Mouse (Mus musculus): ENCODE results near the gene Selplg. TPM values are rescaled to one million over a fixed set of nuclear protein-coding genes. Genes with fewer than 3 reads are reported as not detected.

Gene Selplg
- polyA plus RNA-seq, 1 experiment from 2014 or later = 2.2 TPM

- 35% methylated on average over 7 of the region's 7 CpGs for WGBS
- Histone ChIP-seq H3K27ac (peak overlapping the region; percentile 64; the same call in 1 of the 2 replicates), H3K4me2 (no peak overlapping the region), H3K9ac (no peak overlapping the region), H3K27me3 (no peaks in the 10 kb centered on the region), H3K4me1 (peaks cover 58% of the 10 kb centered on the region), H3K36me3 (no peaks in the 10 kb centered on the region), H3K9me3 (no peaks in the 10 kb centered on the region), H3K4me3 (no peak overlapping the region)
- peak; percentile 22; the same call in 1 of the 2 replicates for ATAC-seq (ENCODE audit: insufficient number of reproducible peaks, insufficient read depth, low FRiP score, low TSS enrichment, low read depth)
Observed at GRCm38 (mm10) chr5:113804395-113804966, 28.0 kb downstream of the Selplg start.

- Histone ChIP-seq H3K36me3 (peaks cover 8% of the 10 kb centered on the region; the same call in 1 of the 2 replicates), H3K27me3 (no peaks in the 10 kb centered on the region), H3K4me2 (peak within 1 kb of the TSS; percentile 72), H3K4me1 (peaks cover 75% of the 10 kb centered on the region), H3K27ac (peak within 1 kb of the TSS; percentile 94), H3K4me3 (peak within 1 kb of the TSS; percentile 60), H3K9ac (peak within 1 kb of the TSS; percentile 76), H3K9me3 (no peaks in the 10 kb centered on the region)
- 0% methylated on average over 11 of the region's 11 CpGs for WGBS
- ATAC-seq (ENCODE audit: insufficient number of reproducible peaks, insufficient read depth, low FRiP score, low TSS enrichment, low read depth) = peak; percentile 72
Observed at GRCm38 (mm10) chr5:113800280-113800679, 32.2 kb downstream of the Selplg start, which contains the start of gene Tmem119. Gene Tmem119, minus strand, starts transcription at chr5:113800516.

GRCm38 (mm10) chr5:113799691-113800090 is 32.8 kb downstream of the Selplg start:
- WGBS = 11% methylated on average over 5 of the region's 5 CpGs
- H3K9me3 ChIP-seq = no peaks in the 10 kb centered on the region
- H3K4me2 ChIP-seq = peak overlapping the region; percentile 72
- H3K9ac ChIP-seq = peak overlapping the region; percentile 76
- peaks cover 13% of the 10 kb centered on the region for H3K36me3 ChIP-seq
- H3K27me3 ChIP-seq = no peaks in the 10 kb centered on the region
- peak overlapping the region; percentile 60 for H3K4me3 ChIP-seq
- no peak for ATAC-seq (ENCODE audit: insufficient number of reproducible peaks, insufficient read depth, low FRiP score, low TSS enrichment, low read depth)
- peak overlapping the region; percentile 94 for H3K27ac ChIP-seq
- H3K4me1 ChIP-seq = peaks cover 74% of the 10 kb centered on the region

GRCm38 (mm10) chr5:113798525-113798924 is 33.9 kb downstream of the Selplg start:
- Histone ChIP-seq H3K36me3 (peaks cover 25% of the 10 kb centered on the region), H3K27me3 (no peaks in the 10 kb centered on the region), H3K9ac (peak overlapping the region; percentile 76), H3K9me3 (no peaks in the 10 kb centered on the region), H3K27ac (peak overlapping the region; percentile 92; the same call in 1 of the 2 replicates), H3K4me1 (peaks cover 74% of the 10 kb centered on the region), H3K4me3 (peak overlapping the region; percentile 60), H3K4me2 (peak overlapping the region; percentile 72)
- ATAC-seq (ENCODE audit: insufficient number of reproducible peaks, insufficient read depth, low FRiP score, low TSS enrichment, low read depth) = no peak
- WGBS = 42% methylated on average over 9 of the region's 9 CpGs

- no peak for ATAC-seq (ENCODE audit: insufficient number of reproducible peaks, insufficient read depth, low FRiP score, low TSS enrichment, low read depth)
- Histone ChIP-seq H3K4me1 (peaks cover 78% of the 10 kb centered on the region), H3K27me3 (no peaks in the 10 kb centered on the region), H3K4me2 (peak overlapping the region; percentile 72), H3K9me3 (no peaks in the 10 kb centered on the region), H3K27ac (peak overlapping the region; percentile 92), H3K9ac (peak overlapping the region; percentile 76), H3K36me3 (peaks cover 34% of the 10 kb centered on the region), H3K4me3 (peak overlapping the region; percentile 60)
- WGBS = 6% methylated on average over 19 of the region's 19 CpGs
Observed at GRCm38 (mm10) chr5:113797149-113797882, 35.1 kb downstream of the Selplg start.

DNA sequence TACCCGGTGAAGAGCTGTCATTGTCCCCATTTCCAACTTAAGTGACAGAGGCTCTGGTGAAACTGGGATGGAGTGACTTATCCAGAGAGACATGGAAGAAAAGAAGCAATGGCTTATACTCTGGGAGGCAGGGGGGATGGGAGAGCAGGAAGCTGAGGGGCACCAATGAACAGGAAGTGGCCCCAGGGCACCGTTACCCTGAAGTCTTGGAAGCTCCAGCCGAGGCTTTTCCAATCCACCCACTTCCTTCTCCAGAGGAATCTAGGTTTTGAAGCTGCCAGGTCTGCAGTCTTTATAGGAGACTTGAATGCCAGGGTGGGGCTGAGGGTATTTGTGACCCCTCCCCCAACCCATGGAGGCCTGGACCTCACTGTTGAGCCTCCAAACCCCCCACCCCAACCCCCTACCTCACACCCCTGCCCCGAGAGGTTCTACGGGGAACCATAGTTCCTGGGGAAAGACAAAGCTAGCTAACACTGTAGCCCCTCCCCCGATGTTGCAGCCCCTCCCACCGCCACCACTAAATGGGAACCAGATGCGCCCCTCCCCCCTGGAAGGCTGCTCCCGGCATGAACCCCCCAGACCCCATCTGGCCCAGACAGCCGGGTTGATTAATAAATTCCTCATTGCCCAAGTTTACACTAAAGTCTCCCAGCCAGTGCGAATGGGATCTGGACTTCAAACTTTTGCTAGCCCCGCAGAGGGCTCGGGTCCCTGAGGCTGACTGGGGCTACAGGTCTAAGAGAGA is 35.9 kb downstream of the Selplg start:
- WGBS = 4% methylated on average over 13 of the region's 13 CpGs

DNA sequence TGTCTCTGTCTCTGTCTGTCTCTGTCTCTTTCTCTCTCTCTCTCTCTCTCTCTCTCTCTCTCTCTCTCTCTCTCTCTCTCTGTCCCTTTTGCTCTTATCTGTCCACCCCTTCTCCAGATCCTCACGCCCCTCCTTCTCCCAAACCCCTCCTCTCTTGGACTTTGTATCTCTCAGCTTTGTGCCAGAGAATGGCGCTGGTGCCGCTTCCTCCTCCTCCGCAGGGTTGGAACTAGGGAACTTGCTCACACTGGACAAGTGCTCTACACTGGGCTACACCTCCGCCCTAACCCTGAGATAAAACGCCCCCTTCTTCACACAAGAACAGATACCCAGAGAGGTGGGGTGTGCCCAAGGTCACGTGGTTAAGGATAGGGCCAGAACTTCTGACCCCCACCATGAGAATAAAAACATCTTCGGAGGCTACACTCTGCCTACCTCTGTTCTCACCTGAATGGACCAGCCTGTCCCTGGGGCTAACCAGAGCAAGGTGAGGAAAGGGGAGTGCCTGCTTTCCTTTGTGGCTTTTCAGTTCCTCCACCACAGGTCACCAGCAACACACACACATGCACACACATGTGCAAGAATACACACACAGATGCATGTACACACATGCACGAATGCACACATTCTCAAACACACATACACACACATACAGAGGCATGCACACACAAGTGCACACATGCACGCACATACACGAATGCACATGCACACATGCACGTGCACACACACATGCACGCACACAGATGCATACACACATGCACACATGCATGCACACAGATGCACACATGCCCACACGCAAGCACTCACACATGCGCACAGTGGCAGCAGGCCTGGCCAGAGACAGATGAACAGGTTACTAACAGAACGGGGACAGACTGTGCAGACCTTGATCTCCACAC is 41.0 kb downstream of the Selplg start:
- Histone ChIP-seq H3K9ac (no peak overlapping the region), H3K9me3 (no peaks in the 10 kb centered on the region), H3K4me3 (no peak overlapping the region), H3K4me1 (peaks cover 79% of the 10 kb centered on the region), H3K4me2 (no peak overlapping the region), H3K27ac (0 out of 2 replicates have a peak overlapping the region, but pooled peaks have one; percentile 2), H3K36me3 (peaks cover 34% of the 10 kb centered on the region), H3K27me3 (no peaks in the 10 kb centered on the region)
- ATAC-seq (ENCODE audit: insufficient number of reproducible peaks, insufficient read depth, low FRiP score, low TSS enrichment, low read depth) = no peak
- 87% methylated on average over 16 of the region's 16 CpGs for WGBS

More for the DNA sequence above, 35.9 kb downstream of the Selplg start:
- H3K4me1 ChIP-seq = peaks cover 84% of the 10 kb centered on the region
- peak overlapping the region; percentile 72 for H3K4me2 ChIP-seq
- H3K9me3 ChIP-seq = no peaks in the 10 kb centered on the region
- H3K36me3 ChIP-seq = peaks cover 34% of the 10 kb centered on the region
- H3K27ac ChIP-seq = peak overlapping the region; percentile 92
- H3K4me3 ChIP-seq = peak overlapping the region; percentile 60
- peak overlapping the region; percentile 76 for H3K9ac ChIP-seq
- H3K27me3 ChIP-seq = no peaks in the 10 kb centered on the region
- ATAC-seq (ENCODE audit: insufficient number of reproducible peaks, insufficient read depth, low FRiP score, low TSS enrichment, low read depth) = peak; percentile 32; the same call in 1 of the 2 replicates

- H3K36me3 ChIP-seq = peaks cover 30% of the 10 kb centered on the region
- H3K27me3 ChIP-seq = no peaks in the 10 kb centered on the region
- peaks cover 71% of the 10 kb centered on the region for H3K4me1 ChIP-seq
- ATAC-seq (ENCODE audit: insufficient number of reproducible peaks, insufficient read depth, low FRiP score, low TSS enrichment, low read depth) = no peak
- H3K9me3 ChIP-seq = no peaks in the 10 kb centered on the region
- H3K27ac ChIP-seq = peak overlapping the region; percentile 89
- H3K4me2 ChIP-seq = no peak overlapping the region
- no peak overlapping the region for H3K9ac ChIP-seq
- no peak overlapping the region for H3K4me3 ChIP-seq
- 74% methylated on average over 11 of the region's 11 CpGs for WGBS
Observed at GRCm38 (mm10) chr5:113790453-113791196, 41.8 kb downstream of the Selplg start.

- no peak overlapping the region for H3K9ac ChIP-seq
- peak overlapping the region; percentile 11; the same call in 1 of the 2 replicates for H3K4me2 ChIP-seq
- peak overlapping the region; percentile 89 for H3K27ac ChIP-seq
- WGBS = 17% methylated on average over 7 of the region's 7 CpGs
- H3K36me3 ChIP-seq = peaks cover 16% of the 10 kb centered on the region
- ATAC-seq (ENCODE audit: insufficient number of reproducible peaks, insufficient read depth, low FRiP score, low TSS enrichment, low read depth) = peak; percentile 35; the same call in 1 of the 2 replicates
- H3K4me3 ChIP-seq = no peak overlapping the region
- H3K4me1 ChIP-seq = peaks cover 60% of the 10 kb centered on the region
- H3K9me3 ChIP-seq = no peaks in the 10 kb centered on the region
- H3K27me3 ChIP-seq = no peaks in the 10 kb centered on the region
Observed at GRCm38 (mm10) chr5:113789075-113789788, 43.2 kb downstream of the Selplg start.

GRCm38 (mm10) chr5:113788645-113789044 is 43.8 kb downstream of the Selplg start:
- no peaks in the 10 kb centered on the region for H3K9me3 ChIP-seq
- H3K4me2 ChIP-seq = no peak overlapping the region
- peak overlapping the region; percentile 89 for H3K27ac ChIP-seq
- H3K9ac ChIP-seq = no peak overlapping the region
- no peak overlapping the region for H3K4me3 ChIP-seq
- ATAC-seq (ENCODE audit: insufficient number of reproducible peaks, insufficient read depth, low FRiP score, low TSS enrichment, low read depth) = no peak
- H3K36me3 ChIP-seq = peaks cover 10% of the 10 kb centered on the region
- peaks cover 61% of the 10 kb centered on the region for H3K4me1 ChIP-seq
- H3K27me3 ChIP-seq = no peaks in the 10 kb centered on the region
- 34% methylated on average over 6 of the region's 6 CpGs for WGBS
